Mouse (Mus musculus): ENCODE measurements around the gene Gm38392. TPM values are rescaled to one million over a fixed set of nuclear protein-coding genes. Genes with fewer than 3 reads are reported as not detected.
A peak's percentile ranks its signal among the peaks of the same experiment; 100 is the strongest.

Gm38392 gene
- polyA plus RNA-seq, 1 experiment = not detected

DNA sequence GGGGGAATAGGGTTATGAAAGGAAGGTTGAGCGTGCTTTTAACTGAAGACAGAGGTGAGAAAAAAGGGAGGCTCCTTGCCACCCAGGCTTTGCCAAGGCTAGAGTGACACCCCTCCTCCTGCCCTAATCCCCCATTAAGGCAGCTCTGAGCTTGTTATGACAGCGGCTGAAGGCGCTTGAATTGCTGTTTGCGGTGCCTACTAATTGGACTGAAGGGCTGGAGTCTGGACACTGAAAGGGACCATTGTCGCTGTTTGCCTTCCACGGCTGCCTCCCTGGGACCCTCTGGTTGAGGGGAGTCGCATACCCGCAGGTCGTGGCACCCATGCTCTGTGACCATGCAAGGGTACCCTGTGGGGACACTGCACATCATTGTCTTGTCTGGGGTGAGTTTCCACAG lies 67.1 kb downstream of the Gm38392 start:
- H3K4me1 ChIP-seq (ENCODE audit: control insufficient read depth, insufficient read depth, low read length) = peaks cover 26% of the 10 kb centered on the region
- no peak for TF ChIP-seq CTCF (IDR thresholded peaks at IDR 0.05; ENCODE audit: extremely low read depth, insufficient read depth, low read length)
- TF ChIP-seq POLR2A (IDR thresholded peaks at IDR 0.05; ENCODE audit: extremely low read depth, insufficient read depth, low read length) = peak; percentile 34; the same call in 1 of the 2 replicates
- H3K4me3 ChIP-seq (ENCODE audit: insufficient read depth, low read length) = no peak overlapping the region
- H3K27ac ChIP-seq (ENCODE audit: insufficient read depth, low read length) = peak overlapping the region; percentile 86

DNA sequence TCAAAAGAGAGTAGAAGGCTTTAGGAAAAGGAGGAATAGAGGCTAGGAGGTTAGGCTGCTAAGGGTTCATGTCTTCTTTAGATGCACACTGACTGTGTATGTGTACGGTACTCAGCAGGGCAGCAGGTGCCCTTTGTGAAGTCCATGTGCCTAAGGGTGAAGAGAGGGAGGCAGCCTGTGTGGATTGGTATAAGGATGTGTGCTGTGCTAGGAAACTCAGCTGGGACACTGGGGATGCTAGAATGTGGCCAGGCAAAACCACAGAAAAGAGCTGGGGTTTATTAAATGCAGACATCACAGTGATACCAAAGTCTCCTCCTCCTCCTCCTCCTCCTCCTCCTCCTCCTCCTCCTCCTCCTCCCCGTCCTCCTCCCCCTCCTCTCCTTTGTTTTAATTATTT lies 69.3 kb downstream of the Gm38392 start:
- no peak overlapping the region for H3K27ac ChIP-seq (ENCODE audit: insufficient read depth, low read length)
- peak overlapping the region; percentile 67 for H3K4me3 ChIP-seq (ENCODE audit: insufficient read depth, low read length)
- no peak for TF ChIP-seq CTCF (IDR thresholded peaks at IDR 0.05; ENCODE audit: extremely low read depth, insufficient read depth, low read length)
- 0 out of 2 replicates have a peak, but pooled peaks have one; percentile 43 for TF ChIP-seq POLR2A (IDR thresholded peaks at IDR 0.05; ENCODE audit: extremely low read depth, insufficient read depth, low read length)
- H3K4me1 ChIP-seq (ENCODE audit: control insufficient read depth, insufficient read depth, low read length) = peaks cover 21% of the 10 kb centered on the region

DNA sequence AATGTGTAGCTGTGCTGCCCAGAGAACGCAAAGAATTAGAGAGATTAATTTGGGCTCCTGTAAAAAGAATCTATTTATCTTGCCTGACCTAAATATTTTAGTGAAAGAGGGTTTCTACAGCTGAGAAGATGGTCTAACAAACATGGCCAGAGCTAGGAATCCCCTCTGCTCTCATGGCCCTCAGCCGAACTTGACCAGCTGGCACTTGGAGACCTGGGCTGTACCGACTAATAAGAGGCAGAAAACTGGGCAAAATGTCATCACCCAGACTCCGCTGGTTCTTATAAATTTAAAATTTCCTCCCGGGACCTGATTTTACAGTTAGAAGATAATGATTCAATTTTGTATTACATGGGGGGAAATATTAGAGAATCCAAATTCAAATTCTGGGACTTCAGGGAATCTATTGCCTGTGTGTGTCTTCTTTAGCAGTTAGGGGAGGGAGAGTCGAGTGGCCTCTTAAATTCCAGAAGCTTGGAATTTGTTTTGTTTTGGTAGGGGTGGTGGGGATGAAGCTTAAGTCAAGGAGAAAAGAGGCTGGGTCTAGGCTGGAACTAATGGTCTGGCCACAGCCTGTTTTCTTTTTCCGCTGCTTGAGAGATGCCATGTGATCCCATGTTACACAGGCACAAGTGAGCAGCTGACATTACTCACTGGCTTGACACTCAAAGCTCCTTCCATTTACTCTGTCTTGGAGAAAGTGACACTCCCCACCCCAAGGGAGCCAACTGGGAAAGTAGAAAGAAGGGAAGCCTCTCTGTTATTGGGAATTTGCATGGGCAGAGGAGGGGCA lies 70.3 kb downstream of the Gm38392 start:
- peaks cover 22% of the 10 kb centered on the region for H3K4me1 ChIP-seq (ENCODE audit: control insufficient read depth, insufficient read depth, low read length)
- peak overlapping the region; percentile 67 for H3K4me3 ChIP-seq (ENCODE audit: insufficient read depth, low read length)
- peak overlapping the region; percentile 92 for H3K27ac ChIP-seq (ENCODE audit: insufficient read depth, low read length)
- no peak for TF ChIP-seq CTCF (IDR thresholded peaks at IDR 0.05; ENCODE audit: extremely low read depth, insufficient read depth, low read length)
- TF ChIP-seq POLR2A (IDR thresholded peaks at IDR 0.05; ENCODE audit: extremely low read depth, insufficient read depth, low read length) = no peak

DNA sequence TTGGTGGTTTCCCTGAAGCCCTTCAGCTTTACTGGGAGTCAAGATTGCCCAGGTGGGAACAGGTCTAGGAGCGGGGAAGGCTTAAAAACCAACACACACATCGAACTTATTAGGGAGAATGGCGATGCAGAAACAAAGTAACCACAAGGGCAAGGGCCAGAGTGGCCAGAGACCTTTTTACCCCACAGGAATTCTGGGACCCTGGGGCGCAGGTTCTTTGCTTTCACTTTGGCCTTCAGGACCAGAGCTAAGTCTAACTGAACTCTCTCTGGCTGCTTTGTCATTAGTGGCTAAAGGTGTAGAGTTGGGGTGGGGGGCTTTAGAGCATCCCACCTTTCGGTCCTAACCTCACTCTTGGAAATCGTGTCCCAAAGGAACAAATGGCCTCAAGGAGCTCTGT lies 70.9 kb downstream of the Gm38392 start:
- H3K4me3 ChIP-seq (ENCODE audit: insufficient read depth, low read length) = peak overlapping the region; percentile 67
- TF ChIP-seq POLR2A (IDR thresholded peaks at IDR 0.05; ENCODE audit: extremely low read depth, insufficient read depth, low read length) (no peak), CTCF (IDR thresholded peaks at IDR 0.05; ENCODE audit: extremely low read depth, insufficient read depth, low read length) (no peak)
- peaks cover 20% of the 10 kb centered on the region for H3K4me1 ChIP-seq (ENCODE audit: control insufficient read depth, insufficient read depth, low read length)

DNA sequence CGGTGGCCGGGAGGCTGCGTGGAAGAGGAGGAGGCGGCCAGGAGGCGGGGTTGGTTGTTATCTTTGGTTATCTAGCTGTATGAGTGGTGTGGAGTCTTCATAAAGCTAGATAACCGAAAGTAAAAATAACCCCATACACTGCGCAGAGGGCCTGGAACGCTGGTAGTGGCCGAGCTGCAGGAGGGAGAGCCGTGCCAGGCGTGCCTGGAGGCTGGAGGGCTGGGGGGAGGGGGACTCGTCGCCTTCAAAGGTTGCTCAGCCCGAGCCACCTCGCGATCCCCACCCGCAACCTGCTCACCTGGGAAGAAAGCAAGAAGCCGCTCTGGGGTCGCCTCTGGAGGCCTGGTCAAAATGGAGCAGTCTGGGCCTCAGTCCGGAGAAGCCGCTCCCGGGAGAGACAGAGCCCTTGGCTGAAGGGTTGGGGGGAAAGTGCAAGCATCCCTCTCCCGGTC lies 71.4 kb downstream of the Gm38392 start:
- no peak for TF ChIP-seq POLR2A (IDR thresholded peaks at IDR 0.05; ENCODE audit: extremely low read depth, insufficient read depth, low read length)

More for the DNA sequence above, 70.9 kb downstream of the Gm38392 start:
- peak overlapping the region; percentile 92 for H3K27ac ChIP-seq (ENCODE audit: insufficient read depth, low read length)

DNA sequence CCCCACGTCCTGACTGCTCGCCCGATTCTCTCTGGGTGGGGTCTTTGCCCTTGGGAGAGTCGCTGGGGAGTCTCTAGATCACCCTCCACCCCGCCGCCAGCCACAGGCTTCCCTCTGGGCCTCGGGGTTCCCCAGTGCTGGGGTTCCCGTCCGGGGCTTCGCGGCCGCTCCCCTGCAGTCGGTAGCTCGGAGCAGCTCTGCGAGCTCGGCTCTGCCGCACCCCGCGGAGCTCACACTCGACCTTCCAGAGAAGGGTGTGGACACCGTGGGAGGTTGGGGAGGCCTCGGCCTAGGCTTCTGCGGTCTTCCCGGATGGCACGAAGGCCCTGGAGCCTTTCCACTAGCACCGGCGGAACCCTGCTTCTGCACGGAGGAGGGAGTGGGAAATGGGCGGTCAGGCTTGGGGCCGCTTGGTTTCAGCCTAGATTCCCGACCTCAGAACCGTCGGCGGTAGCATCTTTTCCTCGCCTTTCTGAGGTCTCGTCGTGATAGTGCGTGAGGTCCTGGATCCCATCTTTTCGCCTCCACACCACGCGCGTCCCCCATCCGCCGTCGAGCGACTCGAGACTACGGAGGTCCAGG lies 71.9 kb downstream of the Gm38392 start:
- peaks cover 16% of the 10 kb centered on the region for H3K4me1 ChIP-seq (ENCODE audit: control insufficient read depth, insufficient read depth, low read length)
- H3K4me3 ChIP-seq (ENCODE audit: insufficient read depth, low read length) = peak overlapping the region; percentile 67
- TF ChIP-seq POLR2A (IDR thresholded peaks at IDR 0.05; ENCODE audit: extremely low read depth, insufficient read depth, low read length) (no peak), CTCF (IDR thresholded peaks at IDR 0.05; ENCODE audit: extremely low read depth, insufficient read depth, low read length) (no peak)
- peak overlapping the region; percentile 92 for H3K27ac ChIP-seq (ENCODE audit: insufficient read depth, low read length)

More for the DNA sequence above, 71.4 kb downstream of the Gm38392 start:
- peak overlapping the region; percentile 92 for H3K27ac ChIP-seq (ENCODE audit: insufficient read depth, low read length)
- H3K4me1 ChIP-seq (ENCODE audit: control insufficient read depth, insufficient read depth, low read length) = peaks cover 18% of the 10 kb centered on the region
- peak overlapping the region; percentile 67 for H3K4me3 ChIP-seq (ENCODE audit: insufficient read depth, low read length)

DNA sequence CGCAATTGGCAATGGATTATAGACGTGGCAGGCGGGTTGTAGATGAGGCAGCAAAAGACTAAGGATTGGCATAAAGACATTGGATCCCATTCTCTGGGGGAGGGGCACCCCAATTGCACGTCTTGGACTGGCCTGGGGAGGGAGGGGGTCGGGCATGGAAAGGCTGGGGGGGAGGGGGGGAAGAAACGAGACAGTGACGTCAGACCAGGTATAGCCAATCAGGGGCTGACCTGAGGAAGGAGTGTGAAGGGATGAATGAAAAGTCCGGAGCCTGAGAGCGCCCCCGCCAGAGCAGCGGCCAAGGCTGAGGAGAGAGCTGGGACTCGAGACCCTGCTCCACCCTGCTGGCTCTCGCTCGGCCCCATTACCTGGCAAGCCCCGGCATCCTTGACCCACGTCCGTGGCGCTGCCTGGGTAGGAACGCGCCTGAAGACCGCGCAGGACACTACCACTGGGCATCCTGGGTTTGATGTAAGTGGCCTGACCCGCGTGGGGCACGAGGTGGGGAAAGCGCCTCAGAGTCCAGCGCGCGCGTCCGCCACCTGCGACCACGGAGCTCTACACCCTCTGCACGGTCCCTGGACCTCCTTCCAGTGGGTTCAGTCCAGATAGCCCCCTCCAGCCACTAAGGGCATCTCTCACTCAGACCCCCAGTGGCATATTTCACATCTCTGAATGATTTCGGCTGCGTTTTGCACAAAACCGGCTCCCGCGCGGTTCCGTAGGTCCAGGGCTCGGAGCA lies 72.6 kb downstream of the Gm38392 start:
- peak overlapping the region; percentile 67 for H3K4me3 ChIP-seq (ENCODE audit: insufficient read depth, low read length)
- peak overlapping the region; percentile 92 for H3K27ac ChIP-seq (ENCODE audit: insufficient read depth, low read length)
- peaks cover 11% of the 10 kb centered on the region for H3K4me1 ChIP-seq (ENCODE audit: control insufficient read depth, insufficient read depth, low read length)
- TF ChIP-seq POLR2A (IDR thresholded peaks at IDR 0.05; ENCODE audit: extremely low read depth, insufficient read depth, low read length) (peak; percentile 97), CTCF (IDR thresholded peaks at IDR 0.05; ENCODE audit: extremely low read depth, insufficient read depth, low read length) (no peak)

DNA sequence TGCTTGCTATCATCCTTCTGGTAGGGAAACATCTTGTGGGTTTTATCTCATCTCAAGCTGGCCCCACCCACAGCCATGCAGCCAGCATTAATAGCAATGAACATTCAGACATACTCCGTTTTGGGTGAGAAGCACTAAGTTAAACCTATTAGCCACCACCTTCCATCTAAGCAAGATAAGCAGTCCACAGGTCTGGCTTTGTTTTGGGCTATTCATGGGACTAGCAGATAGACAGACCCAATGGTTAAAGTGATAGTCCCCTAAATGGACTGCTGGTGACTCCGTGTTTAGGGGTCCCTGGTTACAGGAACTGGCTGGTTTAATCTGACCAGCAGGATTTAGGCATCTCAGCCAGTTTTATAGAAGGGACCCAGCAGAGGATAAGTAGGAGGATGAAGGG lies 74.0 kb downstream of the Gm38392 start:
- 0 out of 2 replicates have a peak overlapping the region, but pooled peaks have one; percentile 20 for H3K27ac ChIP-seq (ENCODE audit: insufficient read depth, low read length)

DNA sequence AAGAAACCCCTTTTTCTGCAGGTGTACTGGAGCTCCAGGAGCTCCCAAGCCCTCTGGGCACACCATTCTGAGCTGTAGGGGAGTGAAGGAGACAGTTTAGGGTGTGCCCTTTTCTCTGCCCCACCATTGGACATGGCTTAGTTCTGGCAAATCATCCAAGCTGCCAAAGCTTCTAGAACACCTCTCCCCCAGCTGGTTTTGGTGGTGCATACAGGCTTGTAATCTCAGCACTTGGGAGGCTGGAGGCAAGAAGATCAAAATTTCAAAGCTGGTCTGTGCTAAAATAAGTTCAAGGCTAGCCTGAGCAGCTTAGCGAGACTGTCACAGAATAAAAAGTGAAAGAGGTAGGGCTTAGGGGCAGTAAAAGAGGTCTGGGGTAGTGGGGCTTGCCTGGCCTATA lies 74.7 kb downstream of the Gm38392 start:
- peak overlapping the region; percentile 32; the same call in 1 of the 2 replicates for H3K4me3 ChIP-seq (ENCODE audit: insufficient read depth, low read length)
- H3K4me1 ChIP-seq (ENCODE audit: control insufficient read depth, insufficient read depth, low read length) = peaks cover 8% of the 10 kb centered on the region
- no peak for TF ChIP-seq CTCF (IDR thresholded peaks at IDR 0.05; ENCODE audit: extremely low read depth, insufficient read depth, low read length)
- no peak for TF ChIP-seq POLR2A (IDR thresholded peaks at IDR 0.05; ENCODE audit: extremely low read depth, insufficient read depth, low read length)
- H3K27ac ChIP-seq (ENCODE audit: insufficient read depth, low read length) = peak overlapping the region; percentile 49; the same call in 1 of the 2 replicates

More for the DNA sequence above, 74.0 kb downstream of the Gm38392 start:
- Histone ChIP-seq H3K4me3 (ENCODE audit: insufficient read depth, low read length) (peak overlapping the region; percentile 67; the same call in 1 of the 2 replicates), H3K4me1 (ENCODE audit: control insufficient read depth, insufficient read depth, low read length) (peaks cover 9% of the 10 kb centered on the region)
- no peak for TF ChIP-seq CTCF (IDR thresholded peaks at IDR 0.05; ENCODE audit: extremely low read depth, insufficient read depth, low read length)
- TF ChIP-seq POLR2A (IDR thresholded peaks at IDR 0.05; ENCODE audit: extremely low read depth, insufficient read depth, low read length) = no peak
